Mouse (Mus musculus): Measurements from ENCODE around the gene Pram1. TPM values are rescaled to one million over a fixed set of nuclear protein-coding genes. Genes with fewer than 3 reads are reported as not detected.
"Not testable (repeated sequence)": the region's sequence is repeated elsewhere in the genome, so short reads cannot be mapped to it uniquely, and the experiment has no call there.

Gene Pram1
- 5.0 to 7.9 TPM in 2 of 3 replicates, not detected in the other for total RNA-seq (2017)

DNA sequence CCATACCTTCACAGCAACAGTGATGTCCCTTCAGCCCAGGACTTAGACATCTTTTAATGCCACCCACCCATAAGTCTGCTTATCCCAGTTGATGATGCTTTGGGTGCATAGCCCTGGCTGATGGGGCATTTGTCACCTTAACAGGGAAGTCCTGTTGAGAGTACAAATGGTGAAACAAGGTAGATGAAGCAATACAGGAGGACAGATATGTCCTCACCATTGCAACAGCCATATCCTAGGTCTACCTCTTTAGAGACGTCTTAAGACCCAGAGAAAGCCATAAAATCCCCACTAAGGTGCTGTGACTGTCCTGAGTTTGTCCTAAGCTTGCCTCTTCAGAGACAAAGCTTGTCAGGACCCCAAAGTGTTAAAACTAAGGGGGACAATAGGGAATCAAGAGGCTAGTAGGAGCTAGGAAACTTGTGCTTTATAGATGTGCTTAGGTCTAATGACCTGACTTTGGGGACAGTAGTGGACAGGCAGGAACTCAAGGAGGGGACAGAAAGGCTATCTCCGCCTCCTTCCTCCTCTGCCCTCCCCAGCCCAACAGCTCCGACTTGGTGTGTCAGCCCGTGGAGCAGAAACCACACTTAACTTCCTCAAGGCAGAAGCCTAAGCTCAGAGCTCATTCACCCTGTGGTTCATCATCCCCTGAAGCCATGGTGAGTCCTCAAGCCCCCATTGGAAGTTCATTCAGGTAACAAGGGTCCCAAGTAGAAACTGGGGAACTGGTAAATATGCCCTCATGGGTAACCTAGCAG, at the start of gene Pram1:
Gene Pram1 (plus strand): TSS at position 541 of the 761 bp plus-strand sequence.
- ATAC-seq (replicated peaks; ENCODE audit: insufficient number of reproducible peaks, low FRiP score, low TSS enrichment, poor library complexity, severe bottlenecking), result peak; percentile 72

GRCm38 (mm10) chr17:33597271-33597670, 40.6 kb upstream of the Pram1 start:
- no peak for ATAC-seq (replicated peaks; ENCODE audit: insufficient number of reproducible peaks, low FRiP score, low TSS enrichment, poor library complexity, severe bottlenecking)

DNA sequence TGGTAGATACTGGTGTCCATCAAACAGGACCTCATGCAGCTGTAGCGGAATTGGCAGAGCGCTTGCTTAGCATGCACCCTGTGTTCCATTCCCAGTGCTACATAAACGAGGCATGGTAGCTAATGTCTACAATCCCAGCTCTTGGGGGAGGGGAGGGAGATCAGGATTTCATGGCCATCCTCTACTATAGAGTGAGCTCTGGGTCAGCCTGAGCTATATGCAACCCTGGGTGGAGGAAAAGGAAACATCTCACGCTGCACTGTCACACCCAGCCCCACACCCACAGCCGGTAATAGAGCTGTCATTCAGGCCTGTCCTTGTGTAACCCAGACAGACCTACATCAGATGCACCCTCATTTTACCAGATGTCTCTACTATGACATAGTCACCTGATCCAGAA, 39.4 kb upstream of the Pram1 start:
- ATAC-seq (replicated peaks; ENCODE audit: insufficient number of reproducible peaks, low FRiP score, low TSS enrichment, poor library complexity, severe bottlenecking), result no peak

- no peak for ATAC-seq (replicated peaks; ENCODE audit: insufficient number of reproducible peaks, low FRiP score, low TSS enrichment, poor library complexity, severe bottlenecking)
Observed at GRCm38 (mm10) chr17:33599836-33600475, 37.9 kb upstream of the Pram1 start.

- no peak for ATAC-seq (replicated peaks; ENCODE audit: insufficient number of reproducible peaks, low FRiP score, low TSS enrichment, poor library complexity, severe bottlenecking)
Observed at GRCm38 (mm10) chr17:33600831-33601230, 37.0 kb upstream of the Pram1 start.

GRCm38 (mm10) chr17:33601947-33602346, 35.9 kb upstream of the Pram1 start:
- ATAC-seq (replicated peaks; ENCODE audit: insufficient number of reproducible peaks, low FRiP score, low TSS enrichment, poor library complexity, severe bottlenecking), result no peak

DNA sequence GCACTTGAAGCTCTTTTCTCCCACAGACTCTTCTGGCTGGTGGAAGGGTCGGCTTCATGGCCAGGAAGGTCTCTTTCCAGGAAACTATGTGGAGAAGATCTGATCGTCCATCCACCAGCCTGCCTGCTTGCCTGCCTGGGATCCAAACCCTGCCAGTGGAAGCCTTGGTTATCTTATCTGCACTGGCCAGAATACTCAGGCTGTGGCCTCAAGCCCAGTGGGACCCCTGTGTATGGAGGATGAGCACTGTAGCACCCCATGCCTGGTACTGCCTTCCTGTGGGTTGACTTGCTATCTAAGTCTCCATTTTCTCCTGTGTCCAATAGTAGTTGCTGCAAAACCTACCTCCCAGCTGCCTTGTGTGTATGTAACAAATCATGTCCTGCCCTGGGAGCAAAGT, 30.6 kb upstream of the Pram1 start:
- no peak for ATAC-seq (replicated peaks; ENCODE audit: insufficient number of reproducible peaks, low FRiP score, low TSS enrichment, poor library complexity, severe bottlenecking)

DNA sequence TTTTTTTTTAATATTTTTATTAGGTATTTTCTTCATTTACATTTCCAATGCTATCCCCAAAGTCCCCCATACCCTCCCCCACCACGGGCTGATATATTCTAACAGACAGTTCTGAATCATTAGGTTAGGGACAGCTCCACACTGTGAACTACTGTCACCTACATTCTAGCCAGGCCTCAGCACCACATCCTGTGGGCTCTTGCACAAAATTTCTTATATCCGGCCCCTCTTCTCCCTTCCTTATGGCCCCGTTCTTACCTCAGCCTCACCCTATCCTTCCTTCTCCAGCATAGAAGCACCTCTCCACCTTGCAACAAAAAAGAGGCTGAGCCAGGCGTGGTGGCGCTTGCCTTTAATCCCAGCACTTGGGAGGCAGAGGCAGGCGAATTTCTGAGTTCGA, 27.3 kb upstream of the Pram1 start:
- ATAC-seq (replicated peaks; ENCODE audit: insufficient number of reproducible peaks, low FRiP score, low TSS enrichment, poor library complexity, severe bottlenecking), result no peak

- ATAC-seq (replicated peaks; ENCODE audit: insufficient number of reproducible peaks, low FRiP score, low TSS enrichment, poor library complexity, severe bottlenecking), result not testable (repeated sequence)
Observed at GRCm38 (mm10) chr17:33613726-33614125, 24.1 kb upstream of the Pram1 start.

- no peak for ATAC-seq (replicated peaks; ENCODE audit: insufficient number of reproducible peaks, low FRiP score, low TSS enrichment, poor library complexity, severe bottlenecking)
Observed at GRCm38 (mm10) chr17:33627281-33627680, 10.6 kb upstream of the Pram1 start.

DNA sequence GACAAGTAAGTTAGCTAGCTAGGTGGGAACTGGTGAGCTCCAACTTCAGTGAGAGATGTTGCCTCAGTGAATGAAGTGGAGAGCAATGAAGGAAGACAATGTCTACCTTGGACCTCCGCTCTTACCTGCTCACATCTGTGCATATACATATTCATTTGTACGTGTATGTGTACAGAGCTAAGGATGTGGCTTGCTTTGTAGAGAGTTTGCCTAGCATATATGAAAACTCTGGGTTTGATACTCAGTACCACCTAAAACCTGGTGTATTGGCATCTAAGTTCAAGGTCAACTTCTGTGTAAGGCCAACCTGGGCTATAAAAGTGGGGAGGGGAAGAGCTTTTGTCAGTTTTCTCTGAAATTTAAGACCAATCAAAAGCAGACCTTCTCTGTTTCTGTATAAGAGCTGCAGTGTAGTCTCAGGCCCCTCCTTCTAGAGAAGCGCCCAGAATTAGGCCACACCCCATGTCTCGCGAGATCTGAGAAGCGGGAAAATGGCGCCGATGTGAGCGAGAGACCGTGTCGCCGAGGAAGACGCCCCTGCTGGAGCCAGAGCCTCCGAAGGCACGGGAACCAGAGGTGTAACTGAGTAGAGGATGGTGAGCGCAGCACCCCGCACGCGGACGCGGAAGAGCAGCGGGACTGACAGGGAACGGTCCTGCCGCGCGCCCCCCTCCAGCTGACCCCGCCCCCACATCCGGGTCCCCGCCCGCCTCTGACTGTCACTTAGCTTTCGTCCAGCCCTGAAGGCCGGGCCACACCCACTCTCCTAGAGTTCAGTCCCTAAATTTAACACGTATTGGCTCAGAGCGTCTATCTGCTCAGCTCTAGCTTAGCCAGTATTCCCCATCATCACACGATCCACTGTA, 9.0 kb upstream of the Pram1 start, which contains the start of gene Zfp414:
Gene Zfp414 (plus strand): TSS at position 470 of the 866 bp plus-strand sequence.
- ATAC-seq (replicated peaks; ENCODE audit: insufficient number of reproducible peaks, low FRiP score, low TSS enrichment, poor library complexity, severe bottlenecking), result peak; percentile 93

GRCm38 (mm10) chr17:33629487-33630125, 8.2 kb upstream of the Pram1 start:
- no peak for ATAC-seq (replicated peaks; ENCODE audit: insufficient number of reproducible peaks, low FRiP score, low TSS enrichment, poor library complexity, severe bottlenecking)

DNA sequence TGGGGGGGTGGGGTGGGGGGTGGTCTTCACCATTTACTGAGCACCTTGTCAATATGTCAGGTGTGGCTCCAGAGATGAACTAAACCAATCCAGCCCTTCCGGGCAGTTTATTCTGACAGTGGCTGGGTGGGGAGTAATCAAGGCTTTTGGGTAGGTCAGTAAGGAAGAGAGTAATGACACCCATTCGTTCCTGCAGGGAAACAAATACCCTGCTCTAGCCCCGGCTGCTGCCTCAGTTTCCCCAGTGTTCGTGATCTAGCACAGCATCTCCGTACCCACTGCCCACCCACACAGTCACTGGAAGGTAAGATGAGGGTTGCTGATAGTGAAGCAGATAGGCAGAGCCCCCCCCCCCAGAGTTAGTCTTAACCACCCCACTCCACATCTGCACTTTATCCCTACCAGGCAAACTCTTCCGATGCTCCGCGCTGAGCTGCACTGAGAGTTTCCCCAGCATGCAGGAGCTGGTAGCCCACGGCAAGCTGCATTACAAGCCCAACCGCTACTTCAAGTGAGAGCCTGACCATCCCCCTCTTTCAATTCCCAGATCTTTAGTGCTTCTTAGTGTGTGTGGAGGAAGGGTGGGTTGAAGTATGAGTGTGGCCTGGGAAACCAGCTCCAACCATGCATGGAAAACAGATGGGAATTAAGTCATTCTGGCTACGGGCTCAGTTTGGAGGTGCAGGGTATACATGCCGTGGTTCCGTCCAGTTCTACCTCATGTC, 7.5 kb upstream of the Pram1 start:
- ATAC-seq (replicated peaks; ENCODE audit: insufficient number of reproducible peaks, low FRiP score, low TSS enrichment, poor library complexity, severe bottlenecking), result no peak

DNA sequence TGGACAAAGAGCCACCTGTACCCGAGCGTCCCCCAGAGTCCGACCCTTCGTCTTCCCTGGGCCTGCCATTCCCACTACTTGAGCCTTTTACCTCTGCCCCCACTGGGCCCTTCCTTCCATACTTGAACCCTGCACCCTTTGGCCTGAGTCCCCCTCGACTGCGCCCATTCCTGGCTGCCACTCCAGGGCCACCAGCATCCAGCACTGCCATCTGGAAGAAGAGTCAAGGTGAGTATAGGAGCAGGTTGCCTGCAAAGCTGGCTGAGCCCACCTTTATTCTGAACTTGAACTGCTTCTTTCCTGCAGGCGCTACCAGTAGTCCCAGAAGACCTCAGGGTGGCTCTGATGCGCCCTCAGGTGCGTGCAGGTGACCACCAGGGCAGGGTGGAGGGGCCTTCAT, 6.6 kb upstream of the Pram1 start:
- ATAC-seq (replicated peaks; ENCODE audit: insufficient number of reproducible peaks, low FRiP score, low TSS enrichment, poor library complexity, severe bottlenecking), result no peak

GRCm38 (mm10) chr17:33631796-33632195, 6.1 kb upstream of the Pram1 start:
- ATAC-seq (replicated peaks; ENCODE audit: insufficient number of reproducible peaks, low FRiP score, low TSS enrichment, poor library complexity, severe bottlenecking), result no peak

DNA sequence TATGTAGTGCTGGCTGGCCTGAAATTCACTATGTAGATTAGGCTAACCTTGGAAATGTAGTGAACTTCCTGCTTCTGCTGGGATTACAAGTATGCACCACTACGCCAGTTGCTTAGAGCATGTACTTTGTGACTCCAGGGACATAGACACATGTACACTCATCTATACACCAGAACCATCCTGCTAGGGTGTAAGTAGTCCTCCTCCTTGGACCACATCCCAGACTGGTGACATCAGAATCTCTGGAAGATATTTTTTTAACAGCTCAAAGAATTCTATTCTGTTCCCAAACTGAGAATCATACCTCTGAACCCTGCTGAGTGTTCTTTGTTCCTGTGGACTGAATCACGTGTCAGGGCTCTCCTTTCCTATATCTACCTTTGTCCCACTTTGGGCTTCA, 818 bp upstream of the Pram1 start:
- no peak for ATAC-seq (replicated peaks; ENCODE audit: insufficient number of reproducible peaks, low FRiP score, low TSS enrichment, poor library complexity, severe bottlenecking)

DNA sequence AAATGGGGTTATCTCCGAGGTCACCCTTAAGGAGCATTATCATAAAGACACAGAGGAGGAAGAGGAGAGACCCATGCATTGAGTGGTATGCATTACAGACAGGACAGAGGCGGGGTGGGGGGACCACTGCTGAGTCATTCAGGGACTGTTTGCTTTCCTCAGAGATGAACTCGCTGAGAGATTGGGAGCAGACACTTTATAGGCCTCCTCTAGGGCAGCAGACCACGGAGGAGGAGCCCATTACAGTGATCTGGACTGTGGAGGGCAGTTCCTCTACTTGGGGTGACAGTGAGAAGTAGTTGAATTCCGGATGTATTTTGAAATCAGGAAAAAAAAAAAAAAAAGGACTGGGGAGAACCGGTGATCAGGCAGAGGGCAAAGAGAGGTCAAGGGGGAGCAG, 1.9 kb downstream of the Pram1 start:
- ATAC-seq (replicated peaks; ENCODE audit: insufficient number of reproducible peaks, low FRiP score, low TSS enrichment, poor library complexity, severe bottlenecking), result peak; percentile 52

GRCm38 (mm10) chr17:33644068-33644467, 6.2 kb downstream of the Pram1 start:
- ATAC-seq (replicated peaks; ENCODE audit: insufficient number of reproducible peaks, low FRiP score, low TSS enrichment, poor library complexity, severe bottlenecking), result no peak

Data from monocyte, adult 5-6 weeks (primary cell).